ENCODE assay signal across 24 mouse cellular contexts in the genomic region with DNA sequence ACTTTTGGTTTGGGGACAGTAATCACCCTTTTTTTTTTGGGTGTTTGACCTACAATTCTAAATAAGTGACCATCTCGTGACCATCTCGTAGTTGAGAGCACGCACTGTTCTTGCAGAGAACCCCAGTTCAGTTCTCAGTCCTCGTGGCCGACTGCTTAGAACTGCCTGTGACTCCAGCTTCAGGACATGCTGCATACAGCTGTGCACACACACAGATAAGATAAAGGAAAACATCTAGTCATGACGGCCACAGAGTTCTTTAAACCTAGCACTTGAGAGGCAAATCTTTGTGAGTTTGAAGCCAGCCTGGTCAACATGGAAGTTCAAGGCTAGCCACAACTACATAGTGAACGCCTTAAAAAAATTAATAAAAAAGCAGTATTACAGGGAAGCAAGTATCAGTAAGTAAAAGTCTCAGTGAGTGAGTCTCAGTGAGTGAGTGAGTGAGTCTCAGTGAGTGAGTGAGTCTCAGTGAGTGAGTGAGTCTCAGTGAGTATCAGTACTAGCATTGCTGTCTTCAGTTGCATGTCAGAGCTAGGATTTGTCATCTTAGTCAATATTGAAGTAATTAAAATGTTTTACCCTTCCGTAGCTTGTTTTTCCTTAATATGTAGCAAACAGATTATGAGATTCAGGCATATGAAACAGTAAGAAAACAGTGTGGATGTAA.
DNase-seq lines count a peak whose midpoint lies in the region; ATAC-seq and TF ChIP-seq lines count a peak whose summit lies in the region.
"Had no signal": no experiment of that assay in that cellular context is flagged by ENCODE, and none has a peak within 500 bp of the region (broad histone marks: within the 10 kb centered on the region; RNA-seq: fewer than 3 reads in every experiment).

No protein-coding gene starts in this region.

- intact Hi-C loops in heart, adult 2 months (cut with DNase I), result no loop called here

- no peak overlapping the region for H3K4me3 ChIP-seq in heart, adult 2 months
- no peak overlapping the region for H3K4me3 ChIP-seq in liver, embryonic 11.5 days (ENCODE audit: low read depth, low read length)
- H3K4me3 ChIP-seq: embryonic facial prominence, embryonic 15.5 days; limb, embryonic 13.5 days; midbrain, embryonic 13.5 days; myocyte; neural tube, embryonic 15.5 days had no signal

- peaks cover 16% of the 10 kb centered on the region for H3K4me1 ChIP-seq in heart, adult 2 months (ENCODE audit: control insufficient read depth, insufficient read depth, low read length)
- H3K4me1 ChIP-seq in liver, embryonic 11.5 days (replicated peaks; ENCODE audit: control insufficient read depth, insufficient read depth, low read length), result peaks cover 32% of the 10 kb centered on the region

- WGBS in heart, adult 2 months, result 52% methylated on average over 8 of the region's 8 CpGs
- 50% methylated on average over 8 of the region's 8 CpGs for WGBS in liver, embryonic 11.5 days

- ATAC-seq in liver, embryonic 11.5 days (replicated peaks; ENCODE audit: low FRiP score), result peak; percentile 88
- ATAC-seq in megakaryocyte-erythroid progenitor cell, adult 5-6 weeks (replicated peaks; ENCODE audit: low FRiP score, low TSS enrichment, poor library complexity, severe bottlenecking), result peak; percentile 62
- ATAC-seq: forebrain, embryonic 14.5 days; midbrain, embryonic 13.5 days had no signal

- H3K27ac ChIP-seq in heart, adult 2 months, result no peak overlapping the region
- no peak overlapping the region for H3K27ac ChIP-seq in liver, embryonic 11.5 days (ENCODE audit: low read depth, low read length)
- H3K27ac ChIP-seq: embryonic facial prominence, embryonic 15.5 days; limb, embryonic 13.5 days; midbrain, embryonic 13.5 days; neural tube, embryonic 15.5 days had no signal

- H3K27me3 ChIP-seq in heart, adult 2 months (ENCODE audit: control insufficient read depth, insufficient read depth, low read length), result no peaks in the 10 kb centered on the region
- no peaks in the 10 kb centered on the region for H3K27me3 ChIP-seq in liver, embryonic 11.5 days (replicated peaks; ENCODE audit: control insufficient read depth, insufficient read depth, low read length)
- H3K27me3 ChIP-seq: embryonic facial prominence, embryonic 15.5 days; limb, embryonic 13.5 days; midbrain, embryonic 13.5 days; neural tube, embryonic 15.5 days had no signal

- TF ChIP-seq EP300 in heart, adult 2 months (IDR thresholded peaks at IDR 0.05; ENCODE audit: insufficient read depth, low read depth, low read length), result 0 out of 2 replicates have a peak, but pooled peaks have one; percentile 21

- no peaks in the 10 kb centered on the region for H3K79me2 ChIP-seq in heart, adult 2 months (replicated peaks; ENCODE audit: control insufficient read depth, insufficient read depth, low read length)

- no peak overlapping the region for H3K4me2 ChIP-seq in liver, embryonic 11.5 days
- H3K4me2 ChIP-seq: embryonic facial prominence, embryonic 15.5 days; limb, embryonic 13.5 days; midbrain, embryonic 13.5 days; neural tube, embryonic 15.5 days had no signal

- H3K9me3 ChIP-seq in liver, embryonic 11.5 days (ENCODE audit: control insufficient read depth, low read length), result no peaks in the 10 kb centered on the region
- H3K9me3 ChIP-seq: embryonic facial prominence, embryonic 15.5 days; limb, embryonic 13.5 days; midbrain, embryonic 13.5 days; neural tube, embryonic 15.5 days had no signal

- H3K9ac ChIP-seq in heart, adult 2 months (ENCODE audit: low read depth, low read length), result no peak overlapping the region
- H3K9ac ChIP-seq in liver, embryonic 11.5 days (ENCODE audit: low read depth, low read length), result no peak overlapping the region
- H3K9ac ChIP-seq: embryonic facial prominence, embryonic 15.5 days; limb, embryonic 13.5 days; midbrain, embryonic 13.5 days; neural tube, embryonic 15.5 days had no signal

- no peak for DNase-seq in heart, adult 2 months
- DNase-seq in heart, adult 9 months (ENCODE audit: low spot score in 2 of 2), result no peak
- peak; percentile 35 for DNase-seq in testis, postnatal 14 days (ENCODE audit: low spot score)
- DNase-seq in testis, postnatal 10 days (ENCODE audit: low spot score), result no peak
- no peak for DNase-seq in liver, embryonic 11.5 days (ENCODE audit: low spot score)
- no peak for DNase-seq in spleen, postnatal 14 days (ENCODE audit: low spot score in 2 of 2)
- DNase-seq in frontal cortex, adult 2 months (ENCODE audit: extremely low spot score in 1 of 2, low spot score in 1 of 2), result no peak
- DNase-seq: adrenal gland, postnatal 36 days; B cell, adult 2 months; cerebellum, postnatal 14 days; embryo, embryonic 11 days; gastrocnemius, postnatal 36 days; kidney, adult 2 months; kidney, postnatal 14 days; layer of hippocampus, adult 9-11 months; lung, postnatal 14 days; right cerebral cortex, postnatal 25 days had no signal

- TF ChIP-seq POLR2A in heart, adult 2 months (IDR thresholded peaks at IDR 0.05; ENCODE audit: insufficient read depth, low read depth, low read length), result no peak

- peaks cover 5% of the 10 kb centered on the region for H3K36me3 ChIP-seq in heart, adult 2 months (ENCODE audit: control insufficient read depth, insufficient read depth, low read length)
- no peaks in the 10 kb centered on the region for H3K36me3 ChIP-seq in liver, embryonic 11.5 days (ENCODE audit: control insufficient read depth, insufficient read depth, low read length)
- H3K36me3 ChIP-seq: embryonic facial prominence, embryonic 15.5 days; limb, embryonic 13.5 days; midbrain, embryonic 13.5 days; neural tube, embryonic 15.5 days had no signal

- TF ChIP-seq CTCF in heart, adult 2 months (IDR thresholded peaks at IDR 0.05), result no peak
